Mouse (Mus musculus) inflammation-experienced regulatory T-cells (primary cell): Measurements from ENCODE around the gene Dennd1b. TPM values are rescaled to one million over a fixed set of nuclear protein-coding genes. Genes with fewer than 3 reads are reported as not detected.

ENCODE experiments used
- polyA plus RNA-seq, 2 experiments: library from polyadenylated mRNA; unstranded; fragments of 100-300 nt; shearing (Covaris generic); gene quantifications; one replicate each; pipeline ENCODE4 v1.2.1; 2017

Dennd1b gene
- polyA plus RNA-seq, result 10 to 100 TPM; 39.4 to 48.9 TPM

DNA sequence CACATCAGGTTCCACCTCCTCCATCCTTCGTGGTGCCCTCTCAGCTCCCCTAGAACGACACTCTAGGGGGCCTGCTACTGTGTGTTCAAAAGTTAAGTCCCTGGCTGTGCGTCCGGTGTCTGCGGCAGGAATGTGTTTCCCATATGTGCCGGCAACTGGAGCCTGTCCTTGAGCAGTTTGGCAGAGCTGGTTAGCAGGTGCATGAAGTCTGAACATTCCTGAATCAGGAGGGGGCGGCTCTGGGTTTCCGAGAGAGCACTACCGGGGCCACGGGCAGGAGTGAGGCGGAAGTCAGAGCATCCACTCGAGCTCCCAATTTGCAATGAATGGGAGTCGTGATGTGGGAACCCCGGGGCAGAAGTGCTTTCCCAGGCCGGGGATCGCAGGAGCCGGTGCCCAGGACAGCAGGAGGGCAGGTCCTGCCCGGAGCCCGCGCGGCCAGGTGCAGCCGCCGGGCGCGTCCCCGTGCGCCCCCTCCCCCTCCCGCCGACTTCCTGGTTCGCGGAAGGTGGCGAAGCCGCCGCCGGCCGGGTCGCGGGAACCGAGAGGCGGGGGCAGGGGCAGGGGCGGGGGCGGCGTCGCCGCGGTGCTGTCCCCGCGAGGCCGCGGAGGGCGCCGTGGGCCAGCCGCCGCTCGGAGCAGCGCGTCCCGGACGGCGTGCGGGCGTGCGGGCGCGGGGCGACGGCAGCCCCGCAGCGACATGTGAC is at the start of gene Dennd1b:
Dennd1b (plus strand) TSS at position 275 of the 707 bp plus-strand sequence.

Other genes with a start within 250 kb of the Dennd1b start
- gene Lhx9, start 114.9 kb upstream of the Dennd1b start, polyA plus RNA-seq, result 1 to 10 TPM in 1 of 2 experiments, under 1 TPM in 1; 0.58 to 2.1 TPM
- gene 2310009B15Rik, start 106.6 kb upstream of the Dennd1b start, polyA plus RNA-seq, result 10 to 100 TPM; 14.0 to 14.5 TPM